Mouse (Mus musculus) liver, adult 2 months (tissue): ENCODE measurements at regions not wholly inside any gene's neighbourhood (a gene's known extent, or its start where the extent isn't known, plus 50 kb on each side); places are given as distances from the start of the nearest gene placed in this dataset.

Source experiments
- DNase-seq: peaks from one replicate; pipeline ENCODE4 v3.0.0-alpha.2; 2011; ENCODE audit warnings: low read depth, low spot score; ENCODE audit errors: extremely low read depth
- H3K27ac ChIP-seq: fragments of 200-500 bp; replicated peaks from 2 replicates; pipeline ENCODE4 v1.5.1; 2012; ENCODE audit warnings: low read depth, mild to moderate bottlenecking, control low read depth, inconsistent platforms, low read length; ENCODE audit not compliant: insufficient read depth
- H3K27me3 ChIP-seq: fragments of 200-500 bp; 2 replicates; pipeline ENCODE4 v1.6.1; 2012; ENCODE audit warnings: mild to moderate bottlenecking, moderate library complexity, low read length, inconsistent platforms; ENCODE audit not compliant: control insufficient read depth, insufficient read depth
- H3K36me3 ChIP-seq: fragments of 200-500 bp; 2 replicates; pipeline ENCODE4 v1.6.1; 2012; ENCODE audit warnings: low read length, inconsistent platforms; ENCODE audit not compliant: control insufficient read depth, insufficient read depth
- H3K4me1 ChIP-seq: fragments of 200-500 bp; 2 replicates; pipeline ENCODE4 v1.6.1; 2011; ENCODE audit warnings: low read length; ENCODE audit not compliant: control insufficient read depth, insufficient read depth
- H3K4me3 ChIP-seq: fragments of 200-500 bp; 2 replicates; pipeline ENCODE4 v1.5.1; 2011; ENCODE audit warnings: low read depth, mild to moderate bottlenecking, control low read depth, low read length, moderate library complexity; ENCODE audit not compliant: insufficient read depth
- H3K79me2 ChIP-seq: fragments of 200-500 bp; 2 replicates; pipeline ENCODE4 v1.6.1; 2012; ENCODE audit warnings: inconsistent platforms, mild to moderate bottlenecking, low read length, moderate library complexity; ENCODE audit not compliant: control insufficient read depth, insufficient read depth
- H3K9ac ChIP-seq: fragments of 200-500 bp; 2 replicates; pipeline ENCODE4 v1.6.1; 2012; ENCODE audit warnings: low read depth, mild to moderate bottlenecking, control low read depth, inconsistent platforms, low read length
- CTCF ChIP-seq: fragments of 200-500 bp; IDR thresholded peaks from 2 replicates; pipeline ENCODE4 v1.5.1; 2011; ENCODE audit warnings: low read depth, low read length, control low read depth
- POLR2A ChIP-seq: fragments of 200-500 bp; IDR thresholded peaks from 2 replicates; pipeline ENCODE4 v1.6.1; 2011; ENCODE audit warnings: low read length, control low read depth; ENCODE audit not compliant: insufficient read depth; ENCODE audit errors: extremely low read depth
- WGBS: fragments of 180-500 bp; shearing (Covaris S2); methylation state at CpG from one replicate; pipeline ENCODE4 v1.1.7; 2018; 5-methylcytosine and 5-hydroxymethylcytosine counted together

- DNase-seq, result no peak
- Histone ChIP-seq H3K4me3 (no peak overlapping the region), H3K27me3 (no peaks in the 10 kb centered on the region), H3K4me1 (no peaks in the 10 kb centered on the region), H3K36me3 (no peaks in the 10 kb centered on the region), H3K27ac (no peak overlapping the region), H3K9ac (no peak overlapping the region), H3K79me2 (no peaks in the 10 kb centered on the region)
- no peak for TF ChIP-seq POLR2A
- no peak for TF ChIP-seq CTCF
- 73% methylated on average over 6 of the region's 6 CpGs for WGBS
Observed at GRCm38 (mm10) chr2:51847964-51848363, 87.0 kb downstream of the Rbm43 start.

- 69% methylated on average over 2 of the region's 2 CpGs for WGBS
- TF ChIP-seq CTCF, result no peak
- Histone ChIP-seq H3K4me3 (no peak overlapping the region), H3K27ac (no peak overlapping the region), H3K36me3 (no peaks in the 10 kb centered on the region), H3K79me2 (no peaks in the 10 kb centered on the region), H3K9ac (no peak overlapping the region), H3K27me3 (no peaks in the 10 kb centered on the region), H3K4me1 (no peaks in the 10 kb centered on the region)
- no peak for DNase-seq
Observed at GRCm38 (mm10) chr2:51848491-51848890, 86.5 kb downstream of the Rbm43 start.

DNA sequence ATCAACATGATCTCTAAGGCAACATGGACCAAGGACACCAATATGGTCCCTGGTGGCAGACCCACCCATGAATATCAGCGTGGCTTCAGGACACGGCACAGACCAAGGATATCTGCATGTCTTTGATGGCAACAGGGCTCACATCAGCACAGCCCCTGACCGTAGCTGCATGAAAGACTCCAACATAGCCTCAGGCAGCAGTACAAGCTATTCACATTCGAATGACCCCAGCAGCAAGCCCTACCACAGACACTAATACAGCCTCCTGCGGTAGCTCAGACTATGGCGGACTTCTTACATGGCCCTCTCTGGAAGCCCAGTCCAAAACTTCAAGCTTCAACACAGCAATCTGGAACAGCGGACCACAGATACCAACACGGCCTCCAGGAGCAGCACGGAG is 84.4 kb downstream of the Rbm43 start:
- Histone ChIP-seq H3K79me2 (no peaks in the 10 kb centered on the region), H3K4me3 (no peak overlapping the region), H3K27ac (no peak overlapping the region), H3K9ac (no peak overlapping the region), H3K4me1 (no peaks in the 10 kb centered on the region), H3K36me3 (no peaks in the 10 kb centered on the region), H3K27me3 (no peaks in the 10 kb centered on the region)
- 94% methylated on average over 9 of the region's 9 CpGs for WGBS
- DNase-seq, result no peak
- TF ChIP-seq POLR2A, result no peak

- H3K79me2 ChIP-seq, result no peaks in the 10 kb centered on the region
- no peaks in the 10 kb centered on the region for H3K36me3 ChIP-seq
- 97% methylated on average over 7 of the region's 7 CpGs for WGBS
- H3K27ac ChIP-seq, result no peak overlapping the region
- no peak overlapping the region for H3K9ac ChIP-seq
- H3K4me1 ChIP-seq, result no peaks in the 10 kb centered on the region
- TF ChIP-seq POLR2A (no peak), CTCF (no peak)
- no peaks in the 10 kb centered on the region for H3K27me3 ChIP-seq
- DNase-seq, result no peak
- no peak overlapping the region for H3K4me3 ChIP-seq
Observed at GRCm38 (mm10) chr2:51851711-51852110, 83.3 kb downstream of the Rbm43 start.

DNA sequence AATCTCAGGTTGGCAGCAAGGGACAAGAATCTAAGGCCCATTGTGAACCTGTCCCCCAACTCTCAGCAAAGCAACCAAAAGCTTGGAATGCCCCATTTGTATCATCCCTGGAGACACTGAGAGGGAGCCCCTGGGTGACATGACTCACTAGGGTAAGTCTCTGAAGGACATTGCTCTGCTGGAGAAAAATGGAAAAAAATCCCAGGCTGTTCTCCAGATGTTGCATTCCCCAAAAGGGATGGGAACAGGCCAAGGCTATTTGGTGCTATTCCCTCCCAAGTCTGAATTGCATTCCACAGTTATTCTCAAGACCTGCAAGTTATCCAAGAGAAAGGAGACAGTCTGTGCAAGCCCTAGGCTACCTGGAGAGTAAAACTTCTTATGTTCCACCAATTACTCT is 77.7 kb downstream of the Rbm43 start:
- no peak overlapping the region for H3K9ac ChIP-seq
- no peak overlapping the region for H3K4me3 ChIP-seq
- no peaks in the 10 kb centered on the region for H3K36me3 ChIP-seq
- no peak overlapping the region for H3K27ac ChIP-seq
- no peak for DNase-seq
- H3K79me2 ChIP-seq, result no peaks in the 10 kb centered on the region
- no peaks in the 10 kb centered on the region for H3K4me1 ChIP-seq
- H3K27me3 ChIP-seq, result no peaks in the 10 kb centered on the region
- TF ChIP-seq CTCF (no peak), POLR2A (no peak)

DNA sequence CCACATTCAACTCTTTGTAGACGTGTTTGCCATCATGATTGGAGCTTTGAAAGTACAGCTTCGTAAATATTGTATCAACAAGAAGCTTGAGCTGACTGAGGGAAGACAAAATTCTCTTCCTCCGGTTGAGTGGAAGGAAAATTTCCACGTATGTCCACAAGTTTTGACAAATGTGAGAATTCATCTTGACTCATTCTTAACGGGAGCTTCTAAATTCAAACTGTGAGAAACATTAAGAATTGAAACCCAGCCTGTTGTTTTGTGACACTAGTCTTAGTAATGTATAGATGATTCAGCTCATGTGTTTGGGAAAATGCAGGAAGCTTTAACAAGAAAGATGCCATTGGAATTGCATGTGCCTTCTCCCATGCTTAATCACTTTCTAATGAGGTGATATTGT is 68.9 kb downstream of the Rbm43 start:
- Histone ChIP-seq H3K79me2 (no peaks in the 10 kb centered on the region), H3K9ac (no peak overlapping the region), H3K4me1 (no peaks in the 10 kb centered on the region), H3K4me3 (no peak overlapping the region), H3K27ac (no peak overlapping the region), H3K36me3 (no peaks in the 10 kb centered on the region), H3K27me3 (no peaks in the 10 kb centered on the region)
- no peak for TF ChIP-seq CTCF
- no peak for TF ChIP-seq POLR2A
- DNase-seq, result no peak
- 83% methylated on average over 5 of the region's 5 CpGs for WGBS
